Mouse (Mus musculus): ENCODE results near the gene Rbl2.

Rbl2 gene

GRCm38 (mm10) chr8:91069834-91070233 is at the start of gene Rbl2:
Rbl2 (plus strand) TSS chr8:91070057.
- peak; percentile 98 for DNase-seq (ENCODE audit: low spot score)

GRCm38 (mm10) chr8:91034417-91034816 is 35.4 kb upstream of the Rbl2 start:
- no peak for DNase-seq (ENCODE audit: low spot score)

- no peak for DNase-seq (ENCODE audit: low spot score)
Measured at GRCm38 (mm10) chr8:91036905-91037304, 33.0 kb upstream of the Rbl2 start.

GRCm38 (mm10) chr8:91038637-91039036 is 31.2 kb upstream of the Rbl2 start:
- no peak for DNase-seq (ENCODE audit: low spot score)

GRCm38 (mm10) chr8:91046370-91046769 is 23.5 kb upstream of the Rbl2 start:
- DNase-seq (ENCODE audit: low spot score): no peak

GRCm38 (mm10) chr8:91051037-91051436 is 18.8 kb upstream of the Rbl2 start:
- DNase-seq (ENCODE audit: low spot score): no peak

GRCm38 (mm10) chr8:91054418-91054817 is 15.4 kb upstream of the Rbl2 start:
- no peak for DNase-seq (ENCODE audit: low spot score)

- DNase-seq (ENCODE audit: low spot score): no peak
Measured at GRCm38 (mm10) chr8:91056848-91057247, 13.0 kb upstream of the Rbl2 start.

GRCm38 (mm10) chr8:91059086-91059578 is 10.7 kb upstream of the Rbl2 start:
- no peak for DNase-seq (ENCODE audit: low spot score)

- DNase-seq (ENCODE audit: low spot score): no peak
Measured at GRCm38 (mm10) chr8:91059884-91060510, 9.9 kb upstream of the Rbl2 start.

- DNase-seq (ENCODE audit: low spot score): no peak
Measured at GRCm38 (mm10) chr8:91060555-91061471, 9.0 kb upstream of the Rbl2 start.

- no peak for DNase-seq (ENCODE audit: low spot score)
Measured at GRCm38 (mm10) chr8:91065179-91065578, 4.7 kb upstream of the Rbl2 start.

GRCm38 (mm10) chr8:91069407-91069806 is 450 bp upstream of the Rbl2 start:
- no peak for DNase-seq (ENCODE audit: low spot score)

GRCm38 (mm10) chr8:91070275-91070859 is 510 bp downstream of the Rbl2 start:
- peak; percentile 79 for DNase-seq (ENCODE audit: low spot score)

GRCm38 (mm10) chr8:91077077-91077867 is 7.4 kb downstream of the Rbl2 start:
- DNase-seq (ENCODE audit: low spot score): no peak

- DNase-seq (ENCODE audit: low spot score): no peak
Measured at GRCm38 (mm10) chr8:91079678-91080077, 9.8 kb downstream of the Rbl2 start.

- no peak for DNase-seq (ENCODE audit: low spot score)
Measured at GRCm38 (mm10) chr8:91081911-91082310, 12.1 kb downstream of the Rbl2 start.

- no peak for DNase-seq (ENCODE audit: low spot score)
Measured at GRCm38 (mm10) chr8:91082428-91082827, 12.6 kb downstream of the Rbl2 start.

- DNase-seq (ENCODE audit: low spot score): no peak
Measured at GRCm38 (mm10) chr8:91088452-91088851, 18.6 kb downstream of the Rbl2 start.

- no peak for DNase-seq (ENCODE audit: low spot score)
Measured at GRCm38 (mm10) chr8:91089601-91090000, 19.7 kb downstream of the Rbl2 start.

GRCm38 (mm10) chr8:91094135-91094534 is 24.3 kb downstream of the Rbl2 start:
- DNase-seq (ENCODE audit: low spot score): no peak

- DNase-seq (ENCODE audit: low spot score): no peak
Measured at GRCm38 (mm10) chr8:91098106-91098505, 28.2 kb downstream of the Rbl2 start.
